Mouse (Mus musculus) cerebellum, adult 8-10 months (tissue): Measurements from ENCODE around the gene Atf2.
"Not testable (repeated sequence)": the region's sequence is repeated elsewhere in the genome, so short reads cannot be mapped to it uniquely, and the experiment has no call there.

Experiments used
- DNase-seq: peaks from one replicate; pipeline ENCODE4 v3.0.0; 2022

Gene Atf2

GRCm38 (mm10) chr2:73892464-73893296 is at the start of gene Atf2:
TSS of gene Atf2 (minus strand) at chr2:73892639.
- peak; percentile 99 for DNase-seq

GRCm38 (mm10) chr2:73941281-73941680 is 48.8 kb upstream of the Atf2 start:
- no peak for DNase-seq

GRCm38 (mm10) chr2:73940471-73940870 is 48.0 kb upstream of the Atf2 start:
- no peak for DNase-seq

DNA sequence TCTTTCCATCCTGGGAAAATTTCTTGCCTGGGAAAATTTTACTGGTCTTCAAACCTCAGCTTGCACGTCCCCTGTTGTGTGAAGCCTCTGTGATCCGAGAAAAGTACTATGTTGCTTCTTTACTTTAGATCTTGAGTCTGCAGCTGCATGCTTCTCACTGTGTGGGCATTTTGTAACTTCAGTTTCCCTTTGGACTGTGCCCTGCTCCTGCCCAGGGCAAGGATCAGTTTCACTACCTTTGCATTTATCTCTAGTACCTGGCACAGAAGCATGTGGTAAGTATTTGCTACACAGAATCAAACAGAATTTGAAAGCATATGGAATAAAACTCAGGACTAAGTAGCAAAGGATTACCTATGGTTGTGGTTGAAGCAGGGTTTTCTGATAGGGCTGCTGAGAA is 46.5 kb upstream of the Atf2 start:
- no peak for DNase-seq

DNA sequence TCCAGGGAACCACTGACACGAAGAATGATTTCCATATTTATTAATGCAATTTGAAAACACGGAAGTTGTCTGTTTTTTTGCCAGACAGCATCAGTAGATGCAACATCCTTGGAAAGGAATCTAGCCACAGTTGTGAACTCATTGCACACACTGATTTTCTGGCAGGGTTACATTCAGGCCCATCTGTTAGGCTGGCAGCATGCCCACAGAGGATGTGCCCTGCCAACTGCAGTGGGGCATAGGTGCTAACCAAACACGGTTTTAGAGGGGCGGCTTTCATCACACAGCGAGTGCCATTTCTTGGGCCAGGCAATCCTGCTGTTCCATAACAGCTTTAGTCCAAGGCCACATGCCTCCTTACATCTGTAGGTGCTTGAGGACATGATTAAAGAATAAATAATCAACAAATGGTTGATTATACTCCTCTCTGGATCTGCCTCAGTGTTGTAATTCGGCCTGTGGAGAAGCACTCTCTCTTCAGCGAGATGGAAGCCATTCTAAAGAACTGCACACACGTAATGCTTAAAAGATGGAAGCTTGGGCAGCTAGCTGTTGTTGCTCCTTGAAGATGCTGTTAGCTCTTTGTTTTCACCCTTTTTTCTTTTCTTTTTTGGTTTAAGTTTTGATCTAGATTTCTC is 40.4 kb upstream of the Atf2 start:
- DNase-seq: peak; percentile 95

GRCm38 (mm10) chr2:73927711-73928110 is 35.3 kb upstream of the Atf2 start:
- no peak for DNase-seq

GRCm38 (mm10) chr2:73925539-73925938 is 33.1 kb upstream of the Atf2 start:
- DNase-seq: no peak

DNA sequence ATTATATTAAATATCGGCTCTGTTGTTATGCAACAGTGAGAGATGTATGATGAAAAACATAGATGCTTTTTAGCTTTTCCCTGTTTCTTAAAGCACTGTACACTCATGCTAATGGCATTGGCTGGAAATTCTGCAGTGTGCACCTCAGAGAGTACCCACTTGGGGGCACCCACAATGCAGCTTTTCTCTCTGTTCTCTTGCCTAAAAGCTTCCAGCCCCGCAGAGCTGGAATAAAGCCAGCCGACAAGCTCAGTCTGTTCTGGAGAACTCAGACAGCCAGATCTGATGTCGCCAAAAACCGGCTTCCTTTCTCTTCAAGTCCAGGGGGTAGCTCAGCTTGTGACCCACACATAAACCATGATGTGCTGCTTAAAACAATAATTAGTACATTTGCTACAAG is 32.6 kb upstream of the Atf2 start:
- DNase-seq: peak; percentile 90

- DNase-seq: no peak
Observed at GRCm38 (mm10) chr2:73919642-73920041, 27.2 kb upstream of the Atf2 start.

DNA sequence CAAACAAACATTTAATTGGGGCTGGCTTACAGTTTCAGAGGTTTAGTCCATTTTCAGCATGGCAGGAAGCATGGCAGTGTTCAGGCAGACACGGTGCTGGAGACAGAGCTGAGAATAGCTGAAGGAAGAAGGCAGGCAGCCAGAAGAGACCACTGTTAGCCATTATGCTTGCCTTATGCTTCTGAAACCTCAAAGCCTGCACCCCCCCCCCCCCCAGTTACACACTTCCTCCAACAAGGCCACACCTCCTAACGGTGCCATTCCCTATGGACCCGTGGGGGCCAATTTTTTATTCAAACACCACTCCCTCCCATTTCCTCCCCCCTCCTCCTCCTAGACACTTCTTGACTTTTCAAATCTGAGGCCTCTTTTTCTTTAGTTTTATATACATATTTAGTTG is 19.8 kb upstream of the Atf2 start:
- DNase-seq: no peak

- peak; percentile 94 for DNase-seq
Observed at GRCm38 (mm10) chr2:73911175-73911700, 18.8 kb upstream of the Atf2 start, which contains the start of gene Atp5g3. TSS of gene Atp5g3 (minus strand) at chr2:73911326.

DNA sequence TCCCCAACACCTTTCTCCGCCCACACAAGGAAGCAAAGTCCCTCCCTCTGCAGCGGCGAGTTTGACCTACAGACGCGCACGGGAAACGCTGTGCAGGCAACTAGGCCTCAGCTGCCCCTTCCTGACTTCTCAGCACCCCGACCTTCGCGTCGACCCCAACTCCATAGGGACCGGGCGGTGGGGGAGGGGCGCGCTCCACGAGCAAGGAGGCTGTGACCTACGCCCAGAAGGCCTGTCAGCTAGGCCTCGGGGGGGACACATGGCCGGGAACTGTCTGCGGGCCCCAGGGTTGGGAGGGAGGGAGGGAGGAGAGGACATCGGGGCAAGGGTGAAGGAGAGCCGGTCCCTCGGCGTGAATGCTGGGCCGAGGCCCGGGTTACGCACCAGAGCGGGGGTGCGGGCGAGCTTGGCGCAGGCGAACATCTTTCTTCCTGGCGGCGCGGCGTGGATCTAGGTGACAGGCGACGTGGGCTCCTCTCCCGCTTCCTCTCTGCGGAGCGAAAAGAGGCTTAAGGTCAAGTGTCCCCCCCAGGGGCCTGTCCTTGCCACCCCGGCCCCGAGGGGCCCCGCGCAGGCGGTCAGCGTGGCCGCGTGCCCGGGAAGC is 18.2 kb upstream of the Atf2 start:
- DNase-seq: peak; percentile 56

DNA sequence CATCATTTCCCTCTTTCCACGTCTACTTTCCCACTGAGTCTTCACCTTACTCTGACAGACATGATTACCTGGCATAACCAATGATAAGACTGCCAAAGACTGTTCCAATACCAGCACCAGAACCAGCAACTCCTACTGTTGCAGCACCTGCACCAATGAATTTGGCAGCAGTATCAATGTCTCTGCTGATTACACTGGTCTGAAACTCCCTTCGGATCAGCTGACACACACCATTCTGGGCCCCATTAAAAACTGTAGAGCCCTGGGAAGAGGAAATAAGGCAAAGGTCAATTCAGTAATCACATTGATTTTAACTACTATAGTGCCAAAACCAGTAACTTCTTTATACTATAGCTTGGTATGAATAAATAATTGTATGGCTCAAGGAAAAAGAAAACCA is 16.7 kb upstream of the Atf2 start:
- no peak for DNase-seq

DNA sequence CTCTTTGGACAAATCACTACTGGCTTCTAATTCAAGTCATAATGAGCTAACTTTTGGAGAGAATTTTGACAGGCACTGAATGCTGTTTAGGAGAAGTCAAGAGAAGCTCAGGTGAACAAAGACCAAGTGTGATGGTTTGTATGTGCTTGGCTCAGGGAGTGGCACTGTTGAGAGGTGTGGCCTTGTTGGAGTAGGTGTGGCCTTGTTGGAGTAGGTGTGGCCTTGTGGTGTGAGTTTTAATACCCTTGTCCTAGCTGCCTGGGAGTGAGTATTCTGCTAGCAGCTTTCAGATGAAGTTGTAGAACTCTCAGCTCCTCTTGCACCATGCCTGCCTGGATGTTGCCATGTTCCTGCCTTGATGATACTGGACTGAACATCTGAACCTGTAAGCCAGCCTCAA is 12.2 kb upstream of the Atf2 start:
- not testable (repeated sequence) for DNase-seq

DNA sequence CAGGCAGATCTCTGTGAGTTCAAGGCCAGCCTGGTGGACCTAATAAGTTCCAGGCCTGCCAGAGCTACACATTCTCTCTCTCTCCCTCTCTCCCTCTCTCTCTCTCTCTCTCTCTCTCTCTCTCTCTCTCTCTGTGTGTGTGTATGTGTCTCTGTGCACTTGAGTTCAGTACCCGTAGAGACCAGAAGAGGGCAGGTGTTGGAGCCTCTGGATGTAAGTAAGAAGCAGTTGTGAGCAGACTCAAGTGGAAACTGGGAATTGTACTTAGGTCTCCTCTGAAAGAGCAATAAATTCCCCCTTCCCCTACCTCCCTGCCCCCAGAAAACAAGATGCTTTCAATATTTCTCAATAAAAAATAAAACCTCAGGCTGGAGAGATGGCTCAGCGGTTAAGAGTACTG is 11.1 kb upstream of the Atf2 start:
- no peak for DNase-seq

- not testable (repeated sequence) for DNase-seq
Observed at GRCm38 (mm10) chr2:73902328-73902727, 9.9 kb upstream of the Atf2 start.

DNA sequence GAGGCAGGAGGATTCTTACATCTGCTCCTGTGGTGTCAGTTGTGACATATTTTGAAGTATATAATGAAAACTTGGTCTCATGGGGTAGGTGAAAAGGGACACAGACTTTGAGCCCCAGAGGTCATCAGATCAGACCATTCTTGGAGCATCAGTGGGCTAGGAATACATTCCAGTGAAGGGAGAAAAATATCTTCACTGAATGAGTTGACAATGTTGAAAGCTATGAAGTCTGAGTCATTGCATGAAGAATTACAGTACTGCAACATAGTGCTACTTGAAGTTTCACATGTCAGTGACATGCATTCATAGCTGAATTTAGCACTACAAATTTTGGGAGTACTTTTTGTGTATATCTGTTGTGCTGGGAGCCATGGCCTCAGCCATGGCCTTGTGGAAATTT is 8.7 kb upstream of the Atf2 start:
- DNase-seq: no peak

DNA sequence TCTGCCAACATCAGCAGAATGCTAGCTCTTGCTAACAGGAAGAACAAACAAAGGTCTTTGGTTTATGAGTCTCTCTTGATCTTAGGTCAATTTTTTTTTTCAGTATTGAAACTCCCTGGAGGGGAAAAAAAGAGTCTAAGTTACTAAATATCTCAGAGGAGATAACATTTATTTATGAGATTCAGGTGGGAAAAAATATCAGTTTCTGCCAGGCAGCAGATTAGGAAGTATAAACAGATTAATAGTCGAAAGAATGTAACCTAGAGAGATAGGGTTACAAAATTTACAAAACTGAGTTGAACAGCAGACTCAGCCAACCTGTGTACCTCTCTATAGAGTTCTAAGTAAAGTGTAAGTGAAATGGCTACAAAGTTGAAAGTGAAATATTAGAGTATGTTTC is 7.9 kb upstream of the Atf2 start:
- DNase-seq: no peak

- DNase-seq: not testable (repeated sequence)
Observed at GRCm38 (mm10) chr2:73896919-73897318, 4.5 kb upstream of the Atf2 start.

DNA sequence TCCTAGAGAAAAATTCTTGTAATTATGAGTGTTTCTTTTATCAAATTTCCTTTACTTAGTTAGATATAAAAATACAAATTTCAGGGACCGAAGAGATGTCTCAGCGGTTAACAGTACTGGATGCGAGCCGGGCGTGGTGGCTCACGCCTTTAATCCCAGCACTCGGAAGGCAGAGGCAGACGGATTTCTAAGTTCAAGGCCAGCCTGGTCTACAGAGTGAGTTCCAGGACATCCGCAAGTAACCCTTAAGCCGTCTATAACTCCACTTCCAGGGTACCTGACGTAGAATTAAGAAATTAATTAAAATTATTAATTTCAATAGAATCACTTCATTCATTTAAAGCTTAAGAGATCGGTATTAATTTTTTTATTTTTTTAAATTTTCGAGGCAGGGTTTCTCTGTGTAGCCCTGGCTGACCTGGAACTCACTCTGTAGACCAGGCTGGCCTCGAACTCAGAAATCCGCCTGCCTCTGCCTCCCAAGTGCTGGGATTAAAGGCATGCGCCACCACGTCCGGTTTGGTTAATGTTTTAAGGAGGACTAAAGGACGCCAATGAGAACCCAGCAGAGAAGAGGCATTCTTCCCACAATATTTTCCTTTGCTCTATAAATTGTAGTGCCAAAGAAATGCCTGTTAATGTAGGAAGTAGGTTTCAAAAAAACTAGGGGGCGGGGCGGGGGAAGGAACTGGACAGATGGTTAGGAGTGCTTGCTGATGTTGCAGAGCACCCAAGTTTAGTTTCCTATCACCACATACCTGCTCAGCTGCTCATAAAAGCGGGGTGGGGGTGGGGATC is 1.2 kb upstream of the Atf2 start:
- no peak for DNase-seq

GRCm38 (mm10) chr2:73891701-73892463 is 557 bp downstream of the Atf2 start:
- peak; percentile 70 for DNase-seq

GRCm38 (mm10) chr2:73885997-73886396 is 6.4 kb downstream of the Atf2 start:
- no peak for DNase-seq
